Mouse (Mus musculus) kidney, embryonic 16.5 days (tissue): ENCODE measurements around the gene Tmc2. TPM values are rescaled to one million over a fixed set of nuclear protein-coding genes. Genes with fewer than 3 reads are reported as not detected.

Experiments used
- polyA plus RNA-seq: library from polyadenylated mRNA; unstranded; fragments of >200 nt; fragmentation: Nextera tagmentation; extraction: Ambion mirVana; gene quantifications from 2 replicates; pipeline ENCODE4 v1.2.1, GENCODE M21; 2015

The Tmc2 gene
- polyA plus RNA-seq, 1 experiment from 2014 or later, result not detected

Other genes with a start within 250 kb of the Tmc2 start
- gene Tgm3, start 182.8 kb upstream of the Tmc2 start, polyA plus RNA-seq, result not detected in 2 replicates
- gene Tgm6, start 82.8 kb upstream of the Tmc2 start, polyA plus RNA-seq, result not detected in 2 replicates
- gene Snrpb, start 15.8 kb upstream of the Tmc2 start, polyA plus RNA-seq, result 687 and 730 TPM in 2 replicates
- gene Nop56, start 79.2 kb downstream of the Tmc2 start, polyA plus RNA-seq, result 310 and 313 TPM in 2 replicates
- gene Idh3b, start 89.4 kb downstream of the Tmc2 start, polyA plus RNA-seq, result 227 and 246 TPM in 2 replicates
- 2.1 and 2.3 TPM in 2 replicates for gene Ebf4, start 100.0 kb downstream of the Tmc2 start, polyA plus RNA-seq
- gene Cpxm1, start 202.4 kb downstream of the Tmc2 start, polyA plus RNA-seq, result 104 and 105 TPM in 2 replicates
- gene Gm28372, start 210.0 kb downstream of the Tmc2 start, polyA plus RNA-seq, result not detected in 2 replicates
- not detected in 2 replicates for gene 1700020A23Rik, start 210.1 kb downstream of the Tmc2 start, polyA plus RNA-seq
- not detected in 2 replicates for gene Tmem239, start 211.3 kb downstream of the Tmc2 start, polyA plus RNA-seq
- 109 and 115 TPM in 2 replicates for gene Vps16, start 229.1 kb downstream of the Tmc2 start, polyA plus RNA-seq
- 20.1 and 21.7 TPM in 2 replicates for gene Pced1a, start 229.5 kb downstream of the Tmc2 start, polyA plus RNA-seq